Mouse (Mus musculus): ENCODE measurements around the gene Eif4a1.
"Not testable (repeated sequence)": the region's sequence is repeated elsewhere in the genome, so short reads cannot be mapped to it uniquely, and the experiment has no call there.

The Eif4a1 gene

GRCm38 (mm10) chr11:69672211-69672706 is at the start of gene Eif4a1:
TSS of gene Eif4a1 (minus strand) at chr11:69672423.
- DNase-seq (ENCODE audit: low read depth, low spot score) = peak; percentile 100

GRCm38 (mm10) chr11:69720852-69721251 is 48.6 kb upstream of the Eif4a1 start:
- DNase-seq (ENCODE audit: low read depth, low spot score) = no peak

- no peak for DNase-seq (ENCODE audit: low read depth, low spot score)
Measured at GRCm38 (mm10) chr11:69719423-69719822, 47.2 kb upstream of the Eif4a1 start.

GRCm38 (mm10) chr11:69718661-69719060 is 46.4 kb upstream of the Eif4a1 start:
- DNase-seq (ENCODE audit: low read depth, low spot score) = no peak

GRCm38 (mm10) chr11:69716953-69717352 is 44.7 kb upstream of the Eif4a1 start:
- DNase-seq (ENCODE audit: low read depth, low spot score) = no peak

DNA sequence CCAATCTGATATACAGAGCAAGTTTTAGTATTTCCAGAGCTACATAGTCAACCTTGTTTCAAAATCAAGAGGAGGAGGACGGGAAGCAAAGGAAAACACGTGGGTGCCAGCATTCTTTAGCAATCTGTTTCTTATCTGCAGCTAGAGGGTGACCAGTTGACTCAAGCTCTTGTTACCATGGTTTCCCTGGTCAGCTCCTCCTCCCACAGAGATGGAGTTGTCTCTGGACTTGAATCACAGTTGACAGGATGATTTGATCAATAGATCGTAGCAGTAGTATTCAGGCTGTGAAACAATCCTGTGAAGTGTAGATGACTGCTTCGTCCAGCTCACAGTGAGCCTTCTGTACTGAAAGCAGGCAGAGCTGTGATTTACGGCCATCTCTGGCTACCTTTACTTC is 43.7 kb upstream of the Eif4a1 start:
- DNase-seq (ENCODE audit: low read depth, low spot score) = no peak

GRCm38 (mm10) chr11:69715482-69715881 is 43.3 kb upstream of the Eif4a1 start:
- DNase-seq (ENCODE audit: low read depth, low spot score) = no peak

DNA sequence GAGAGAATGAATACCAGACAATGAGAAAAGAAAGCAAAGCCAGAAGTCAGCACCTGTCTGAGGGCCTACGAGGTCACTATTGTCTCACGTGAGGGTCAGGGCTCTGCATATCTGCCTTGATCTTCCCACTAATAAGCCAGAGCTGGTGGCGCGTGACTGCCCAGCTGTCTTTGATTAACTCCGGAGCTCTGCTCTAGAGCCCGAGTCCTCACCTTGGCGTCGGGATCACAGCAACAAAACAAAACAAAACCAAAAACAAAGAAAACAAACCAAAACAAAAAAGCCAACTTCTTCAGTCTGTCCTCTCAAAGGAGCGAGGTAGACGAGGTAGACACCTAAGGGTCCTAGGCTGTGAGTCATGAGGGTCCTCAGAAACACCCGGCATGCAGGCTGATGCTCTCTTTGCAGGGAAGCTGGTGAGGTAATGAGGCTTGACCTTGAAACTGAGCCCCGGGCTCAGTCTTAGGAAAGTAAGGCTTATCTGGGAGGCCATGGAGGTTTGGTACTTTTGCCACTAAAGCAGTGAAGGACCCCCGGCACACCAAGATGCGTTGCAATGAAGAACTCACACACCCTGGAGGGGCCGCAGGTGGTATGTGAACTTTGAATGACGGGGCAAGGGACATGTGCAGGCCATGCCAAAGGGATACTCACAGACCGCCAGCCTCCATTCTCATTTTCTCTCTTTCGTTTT is 42.6 kb upstream of the Eif4a1 start:
- no peak for DNase-seq (ENCODE audit: low read depth, low spot score)

DNA sequence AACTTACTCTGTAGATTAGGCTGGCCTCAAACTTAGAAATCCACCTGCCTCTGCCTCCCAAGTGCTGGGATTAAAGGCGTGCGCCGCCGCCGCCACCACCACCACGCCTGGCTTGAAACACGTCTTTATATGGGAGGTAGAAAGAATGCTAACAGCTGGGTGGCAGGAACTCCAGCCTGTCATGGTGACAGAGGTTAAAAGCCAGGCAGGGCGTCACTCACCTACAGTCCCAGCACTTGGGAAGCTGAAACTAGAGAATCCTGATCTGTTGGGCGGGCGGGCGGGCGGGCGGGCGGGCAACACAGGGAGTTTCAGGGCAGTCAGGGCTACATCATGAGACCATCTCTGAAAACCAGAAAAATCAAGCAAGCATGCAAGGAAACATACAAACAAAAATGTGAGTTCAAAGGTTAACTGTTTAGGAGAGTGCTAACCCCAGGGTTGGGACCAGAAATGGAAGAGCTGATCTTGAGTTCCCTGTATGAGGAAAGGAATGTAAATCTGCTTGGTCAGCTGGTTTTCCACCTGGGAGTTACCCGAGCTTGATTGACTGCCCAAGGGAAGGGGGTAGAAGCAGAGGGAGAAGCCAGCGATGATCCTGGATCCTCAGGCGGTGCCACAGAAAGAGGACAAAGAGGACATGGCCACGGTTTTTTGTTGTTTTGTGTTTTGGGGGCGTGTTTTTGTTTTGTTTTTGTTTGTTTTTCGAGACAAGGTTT is 40.9 kb upstream of the Eif4a1 start:
- no peak for DNase-seq (ENCODE audit: low read depth, low spot score)

- DNase-seq (ENCODE audit: low read depth, low spot score) = no peak
Measured at GRCm38 (mm10) chr11:69711082-69711481, 38.9 kb upstream of the Eif4a1 start.

DNA sequence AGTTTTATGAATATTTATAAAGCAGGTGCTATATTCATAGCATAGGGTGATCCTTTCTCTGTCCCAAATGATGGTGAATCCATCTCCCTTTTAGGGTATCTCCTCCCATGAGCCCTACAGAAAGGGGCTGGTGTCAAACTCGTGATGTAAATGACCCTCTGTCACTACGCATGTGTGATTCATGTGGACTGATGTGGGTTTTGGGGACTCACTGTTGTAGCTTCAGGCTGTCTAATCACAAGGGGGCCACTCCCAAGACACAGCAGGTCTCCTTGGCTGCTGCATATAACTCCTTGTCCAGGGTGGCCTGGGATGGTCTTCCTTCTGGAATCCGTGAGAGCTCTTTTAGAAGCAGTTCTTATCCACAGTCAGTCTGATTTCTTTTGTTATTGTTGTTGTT is 38.2 kb upstream of the Eif4a1 start:
- no peak for DNase-seq (ENCODE audit: low read depth, low spot score)

GRCm38 (mm10) chr11:69709554-69710446 is 37.6 kb upstream of the Eif4a1 start:
- no peak for DNase-seq (ENCODE audit: low read depth, low spot score)

DNA sequence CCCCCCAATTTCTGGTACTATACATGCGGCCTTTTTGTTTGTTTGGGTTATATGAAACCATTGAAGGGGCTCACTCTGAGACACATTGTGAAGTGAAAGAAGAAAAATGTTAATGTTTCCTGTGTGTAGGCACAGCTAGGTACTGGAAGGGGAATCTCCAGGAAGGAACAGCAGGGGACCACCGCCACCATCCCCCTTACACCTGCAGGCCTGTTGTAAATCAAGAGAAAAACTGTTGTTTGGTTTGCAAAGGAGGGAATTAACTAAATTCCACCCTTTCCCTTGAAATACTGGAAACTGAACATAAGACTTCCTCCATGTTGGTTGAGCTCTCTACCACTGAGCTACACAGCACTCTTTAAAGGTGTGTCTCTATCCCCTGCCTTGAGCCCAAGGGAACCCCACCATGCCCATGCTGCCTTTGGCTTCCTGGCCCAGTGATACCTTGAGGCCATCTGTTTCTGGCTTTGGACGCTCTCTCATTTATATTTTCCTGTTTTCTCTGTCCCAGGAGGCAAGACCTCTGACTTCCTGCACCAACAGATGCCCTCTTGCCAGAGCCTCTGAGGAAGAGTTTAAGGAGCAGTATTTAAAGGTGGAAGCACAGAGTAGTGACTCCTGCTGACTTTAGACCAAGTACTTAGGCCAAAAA is 36.5 kb upstream of the Eif4a1 start:
- no peak for DNase-seq (ENCODE audit: low read depth, low spot score)

- DNase-seq (ENCODE audit: low read depth, low spot score) = no peak
Measured at GRCm38 (mm10) chr11:69707873-69708381, 35.7 kb upstream of the Eif4a1 start.

DNA sequence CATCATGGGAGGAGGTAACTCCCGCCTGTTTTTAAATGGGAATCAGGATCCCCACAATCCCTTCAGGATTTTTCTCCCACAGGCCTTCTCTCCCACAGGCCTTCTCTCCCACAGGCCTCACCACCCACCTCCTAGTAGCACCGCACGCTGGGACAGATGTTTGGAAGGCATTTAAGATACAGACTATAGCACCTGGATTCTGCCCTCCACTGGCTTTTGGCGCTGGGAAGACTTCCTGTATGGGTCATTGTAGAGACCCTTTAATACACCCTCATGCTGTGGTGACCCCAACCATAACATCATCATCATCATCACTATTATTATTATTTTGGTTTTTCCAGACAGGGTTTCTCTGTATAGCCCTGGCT is 35.2 kb upstream of the Eif4a1 start:
- no peak for DNase-seq (ENCODE audit: low read depth, low spot score)

- DNase-seq (ENCODE audit: low read depth, low spot score) = no peak
Measured at GRCm38 (mm10) chr11:69706775-69707479, 34.7 kb upstream of the Eif4a1 start.

- no peak for DNase-seq (ENCODE audit: low read depth, low spot score)
Measured at GRCm38 (mm10) chr11:69704613-69705010, 32.4 kb upstream of the Eif4a1 start.

- DNase-seq (ENCODE audit: low read depth, low spot score) = no peak
Measured at GRCm38 (mm10) chr11:69703814-69704612, 31.8 kb upstream of the Eif4a1 start.

DNA sequence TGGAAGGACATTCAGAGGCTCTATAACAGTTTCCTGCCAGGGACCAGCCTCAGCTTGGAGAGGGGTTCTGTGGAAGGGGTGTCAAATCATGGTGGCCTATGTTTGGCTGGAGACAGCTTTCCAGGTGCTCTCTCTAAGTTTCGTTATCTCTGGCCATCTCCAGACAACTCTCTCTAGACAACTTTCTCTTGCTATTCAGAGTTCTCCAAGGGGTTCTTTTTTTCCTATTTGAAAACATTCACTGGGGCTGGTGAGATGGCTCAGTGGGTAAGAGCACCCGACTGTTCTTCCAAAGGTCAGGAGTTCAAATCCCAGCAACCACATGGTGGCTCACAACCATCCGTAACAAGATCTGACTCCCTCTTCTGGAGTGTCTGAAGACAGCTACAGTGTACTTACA is 31.2 kb upstream of the Eif4a1 start:
- DNase-seq (ENCODE audit: low read depth, low spot score) = not testable (repeated sequence)

GRCm38 (mm10) chr11:69702886-69703285 is 30.7 kb upstream of the Eif4a1 start:
- not testable (repeated sequence) for DNase-seq (ENCODE audit: low read depth, low spot score)
